Mouse (Mus musculus) limb, embryonic 12.5 days (tissue): ENCODE measurements around the gene Fam213a. TPM values are rescaled to one million over a fixed set of nuclear protein-coding genes. Genes with fewer than 3 reads are reported as not detected.

Experiments
- ATAC-seq: fragments of 200-750 bp; cut with Nextera tagmentation; 2 replicates; pipeline ENCODE4 v1.8.0; 2017; ENCODE audit warnings: low read depth, moderate TSS enrichment; ENCODE audit not compliant: insufficient number of reproducible peaks, insufficient read depth, low FRiP score, low TSS enrichment
- H3K27ac ChIP-seq: fragments of 300-500 bp; sonication (generic); 2 replicates; pipeline ENCODE4 v1.5.1; 2016; ENCODE audit warnings: mild to moderate bottlenecking, moderate library complexity
- H3K27me3 ChIP-seq: fragments of 300-500 bp; sonication (generic); 2 replicates; pipeline ENCODE4 v1.6.1; 2016; ENCODE audit warnings: mild to moderate bottlenecking, moderate library complexity
- H3K36me3 ChIP-seq: fragments of 300-500 bp; sonication (generic); 2 replicates; pipeline ENCODE4 v1.6.1; 2016; ENCODE audit warnings: mild to moderate bottlenecking, moderate library complexity
- H3K4me1 ChIP-seq: fragments of 300-500 bp; sonication (generic); replicated peaks from 2 replicates; pipeline ENCODE4 v1.6.1; 2016
- H3K4me2 ChIP-seq: fragments of 300-500 bp; sonication (generic); 2 replicates; pipeline ENCODE4 v1.6.1; 2016; ENCODE audit warnings: mild to moderate bottlenecking, moderate library complexity
- H3K4me3 ChIP-seq: fragments of 300-500 bp; sonication (generic); replicated peaks from 2 replicates; pipeline ENCODE4 v1.5.1; 2016; ENCODE audit warnings: mild to moderate bottlenecking
- H3K9ac ChIP-seq: fragments of 300-500 bp; sonication (generic); replicated peaks from 2 replicates; pipeline ENCODE4 v1.6.1; 2016; ENCODE audit warnings: mild to moderate bottlenecking, moderate library complexity
- H3K9me3 ChIP-seq: fragments of 300-500 bp; sonication (generic); 2 replicates; pipeline ENCODE4 v1.6.1; 2016; ENCODE audit warnings: mild to moderate bottlenecking, moderate library complexity
- WGBS: fragments of 180-500 bp; shearing (Covaris S2); methylation state at CpG from one replicate; pipeline ENCODE4 v1.1.7; 2016; 5-methylcytosine and 5-hydroxymethylcytosine counted together
- polyA plus RNA-seq: library from polyadenylated mRNA; unstranded; fragments of >200 nt; fragmentation: Nextera tagmentation; extraction: Ambion mirVana; gene quantifications from 2 replicates; pipeline ENCODE4 v1.2.1, GENCODE M21; 2016

Gene Fam213a
- polyA plus RNA-seq, 1 experiment from 2014 or later, result 35.3 TPM

GRCm38 (mm10) chr14:40975127-40975721, 38.4 kb downstream of the Fam213a start:
- Histone ChIP-seq H3K4me1 (0 out of 2 replicates have a peak, but pooled peaks cover 6% of the 10 kb centered on the region), H3K9ac (no peak overlapping the region), H3K27me3 (no peaks in the 10 kb centered on the region), H3K4me2 (no peak overlapping the region), H3K4me3 (no peak overlapping the region), H3K36me3 (no peaks in the 10 kb centered on the region), H3K9me3 (no peaks in the 10 kb centered on the region), H3K27ac (no peak overlapping the region)
- ATAC-seq, result peak; percentile 58
- WGBS, result 71% methylated on average over 6 of the region's 6 CpGs

GRCm38 (mm10) chr14:40968051-40968450, 45.5 kb downstream of the Fam213a start:
- no peak overlapping the region for H3K27ac ChIP-seq
- no peak for ATAC-seq
- H3K4me1 ChIP-seq, result peaks cover 26% of the 10 kb centered on the region
- 68% methylated on average over 2 of the region's 2 CpGs for WGBS
- no peaks in the 10 kb centered on the region for H3K9me3 ChIP-seq
- H3K4me3 ChIP-seq, result no peak overlapping the region
- no peak overlapping the region for H3K9ac ChIP-seq
- 0 out of 2 replicates have a peak overlapping the region, but pooled peaks have one; percentile 81 for H3K4me2 ChIP-seq
- no peaks in the 10 kb centered on the region for H3K36me3 ChIP-seq
- H3K27me3 ChIP-seq, result no peaks in the 10 kb centered on the region

- peaks cover 26% of the 10 kb centered on the region for H3K4me1 ChIP-seq
- no peaks in the 10 kb centered on the region for H3K9me3 ChIP-seq
- H3K36me3 ChIP-seq, result no peaks in the 10 kb centered on the region
- WGBS, result 5% methylated on average over 6 of the region's 6 CpGs
- peak overlapping the region; percentile 82 for H3K4me3 ChIP-seq
- no peak overlapping the region; the same call in 1 of the 2 replicates for H3K27ac ChIP-seq
- no peaks in the 10 kb centered on the region for H3K27me3 ChIP-seq
- H3K9ac ChIP-seq, result peak overlapping the region; percentile 54; the same call in 1 of the 2 replicates
- no peak for ATAC-seq
- H3K4me2 ChIP-seq, result peak overlapping the region; percentile 81
These were observed 46.0 kb downstream of the Fam213a start for GRCm38 (mm10) chr14:40967598-40967900.

- Histone ChIP-seq H3K4me1 (peaks cover 26% of the 10 kb centered on the region), H3K4me3 (peak overlapping the region; percentile 82), H3K9me3 (no peaks in the 10 kb centered on the region), H3K27me3 (no peaks in the 10 kb centered on the region), H3K36me3 (no peaks in the 10 kb centered on the region), H3K27ac (peak overlapping the region; percentile 91), H3K4me2 (peak overlapping the region; percentile 81), H3K9ac (peak overlapping the region; percentile 85)
- WGBS, result under 1% methylated on average over 60 of the region's 62 CpGs
- peak; percentile 89 for ATAC-seq
These were observed 46.6 kb downstream of the Fam213a start for GRCm38 (mm10) chr14:40966862-40967597.

DNA sequence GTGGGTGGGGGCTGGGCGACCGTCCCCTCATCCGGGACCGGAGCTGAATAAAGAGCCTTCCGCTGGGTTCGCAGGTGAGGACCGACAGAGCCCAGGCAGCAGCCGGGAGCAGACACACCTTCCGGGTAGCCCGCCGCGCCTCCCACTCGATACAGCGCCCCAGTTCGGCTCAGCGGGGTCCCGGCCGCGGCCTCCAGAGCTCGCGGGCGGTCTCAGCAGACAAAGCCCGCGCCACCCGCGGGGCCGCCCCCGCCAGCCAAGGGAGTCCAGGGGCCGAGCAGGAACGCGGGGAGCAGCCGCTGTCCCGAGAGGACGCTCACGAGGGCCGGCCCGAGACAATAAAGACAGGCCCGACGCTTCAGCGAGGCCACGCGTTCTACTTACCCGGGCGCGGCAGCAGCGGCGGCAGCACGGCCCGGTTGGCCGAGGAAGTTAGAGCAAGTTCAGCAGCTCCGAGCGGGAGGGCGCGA, 47.2 kb downstream of the Fam213a start, which contains the start of gene Tspan14:
TSS of gene Tspan14 (minus strand) at position 416 of the 470 bp plus-strand sequence.
- no peaks in the 10 kb centered on the region for H3K36me3 ChIP-seq
- H3K27me3 ChIP-seq, result no peaks in the 10 kb centered on the region
- H3K4me3 ChIP-seq, result peak within 1 kb of the TSS; percentile 82
- WGBS, result under 1% methylated on average over 54 of the region's 54 CpGs
- peak within 1 kb of the TSS; percentile 85 for H3K9ac ChIP-seq
- H3K4me1 ChIP-seq, result peaks cover 26% of the 10 kb centered on the region
- H3K27ac ChIP-seq, result peak within 1 kb of the TSS; percentile 91
- ATAC-seq, result peak; percentile 74; the same call in 1 of the 2 replicates
- H3K9me3 ChIP-seq, result no peaks in the 10 kb centered on the region
- H3K4me2 ChIP-seq, result peak within 1 kb of the TSS; percentile 81

DNA sequence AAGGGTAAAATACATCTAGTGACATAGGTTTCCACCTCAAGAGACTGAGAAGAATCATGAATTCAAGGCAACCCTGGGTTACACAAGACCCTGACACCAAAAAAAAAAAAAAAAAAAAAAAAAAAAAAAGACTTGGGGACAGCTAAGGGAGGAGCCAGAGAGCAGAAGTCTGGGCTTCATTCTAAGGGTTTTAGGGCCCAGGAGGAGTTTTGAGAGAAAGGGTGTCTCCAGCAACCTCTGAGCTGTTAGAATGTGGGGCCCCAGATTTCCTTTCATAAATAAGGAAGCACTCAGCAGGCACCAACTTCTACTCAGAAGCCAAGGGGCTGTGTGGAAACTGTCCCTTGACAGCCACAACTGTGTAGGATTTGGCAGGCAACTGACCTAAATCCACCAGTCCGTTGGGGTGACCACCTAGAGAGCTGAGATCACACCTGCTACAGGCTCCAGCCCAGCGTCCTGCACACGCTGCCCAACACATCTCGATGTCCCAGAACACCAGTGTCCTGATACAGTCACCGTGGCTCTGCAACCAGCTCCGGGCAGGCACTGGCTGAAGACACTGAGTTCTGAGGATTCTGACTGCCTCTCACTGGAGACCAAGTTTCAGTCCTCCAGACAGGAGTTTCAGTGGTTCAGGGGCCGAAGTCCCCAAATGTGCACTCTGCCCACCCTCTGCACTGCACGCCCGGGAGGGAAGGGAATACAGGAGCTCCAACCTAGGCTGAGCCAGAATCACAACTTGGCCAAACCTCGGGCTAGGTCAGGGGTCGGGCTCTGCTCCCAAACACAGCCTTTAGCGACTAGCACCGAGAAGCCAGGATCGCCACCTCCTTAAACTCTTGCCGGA, 47.9 kb downstream of the Fam213a start:
- H3K27ac ChIP-seq, result peak overlapping the region; percentile 91
- H3K4me2 ChIP-seq, result peak overlapping the region; percentile 81
- H3K36me3 ChIP-seq, result no peaks in the 10 kb centered on the region
- under 1% methylated on average over 15 of the region's 15 CpGs for WGBS
- peak; percentile 11; the same call in 1 of the 2 replicates for ATAC-seq
- peak overlapping the region; percentile 82 for H3K4me3 ChIP-seq
- H3K9ac ChIP-seq, result peak overlapping the region; percentile 85
- H3K27me3 ChIP-seq, result no peaks in the 10 kb centered on the region
- no peaks in the 10 kb centered on the region for H3K9me3 ChIP-seq
- peaks cover 26% of the 10 kb centered on the region for H3K4me1 ChIP-seq

GRCm38 (mm10) chr14:40964881-40965280, 48.7 kb downstream of the Fam213a start:
- H3K9me3 ChIP-seq, result no peaks in the 10 kb centered on the region
- peak overlapping the region; percentile 31; the same call in 1 of the 2 replicates for H3K9ac ChIP-seq
- peak overlapping the region; percentile 81 for H3K4me2 ChIP-seq
- no peaks in the 10 kb centered on the region for H3K36me3 ChIP-seq
- ATAC-seq, result no peak
- H3K27me3 ChIP-seq, result no peaks in the 10 kb centered on the region
- H3K4me3 ChIP-seq, result peak overlapping the region; percentile 82; the same call in 1 of the 2 replicates
- peaks cover 32% of the 10 kb centered on the region for H3K4me1 ChIP-seq
- H3K27ac ChIP-seq, result no peak overlapping the region

GRCm38 (mm10) chr14:40964214-40964610, 49.4 kb downstream of the Fam213a start:
- Histone ChIP-seq H3K27me3 (no peaks in the 10 kb centered on the region), H3K27ac (no peak overlapping the region), H3K9ac (no peak overlapping the region), H3K4me2 (0 out of 2 replicates have a peak overlapping the region, but pooled peaks have one; percentile 81), H3K9me3 (no peaks in the 10 kb centered on the region), H3K36me3 (no peaks in the 10 kb centered on the region), H3K4me1 (peaks cover 39% of the 10 kb centered on the region), H3K4me3 (no peak overlapping the region)
- no peak for ATAC-seq
- WGBS, result 98% methylated on average over 3 of the region's 3 CpGs

DNA sequence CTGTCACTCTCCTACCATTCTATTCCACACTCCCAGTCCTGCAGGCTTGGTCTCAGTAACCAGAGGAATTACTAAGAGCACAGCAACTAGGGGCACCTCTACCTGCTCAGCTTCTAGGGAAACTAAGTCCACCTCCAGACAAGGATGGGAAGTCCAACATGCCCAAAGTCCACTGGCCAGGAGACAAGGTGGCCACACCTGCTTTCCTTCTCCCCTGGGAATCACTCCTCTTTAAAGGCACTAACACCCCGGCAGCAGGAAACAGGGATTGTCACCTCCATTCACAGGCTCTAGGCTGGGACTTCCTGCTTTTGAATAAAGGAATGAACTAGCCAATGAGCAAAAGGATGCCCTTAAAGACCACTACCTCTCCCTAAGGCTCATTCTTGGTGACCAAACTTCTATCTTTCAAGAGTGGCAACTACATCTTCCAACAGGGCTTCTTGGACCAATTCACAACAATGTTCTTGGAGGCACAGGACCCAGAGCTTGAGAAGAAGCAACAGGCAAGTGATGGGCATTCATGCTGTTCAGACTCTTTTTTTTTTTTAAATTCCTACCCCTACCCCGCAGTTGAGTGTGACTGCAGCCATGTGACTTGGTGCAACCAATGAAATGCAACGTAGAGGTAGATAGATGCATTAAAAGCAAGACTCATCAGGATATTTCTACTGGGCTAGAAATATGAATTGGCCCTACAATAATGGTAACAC, 49.9 kb downstream of the Fam213a start:
- Histone ChIP-seq H3K9ac (no peak overlapping the region), H3K27me3 (no peaks in the 10 kb centered on the region), H3K4me1 (peaks cover 45% of the 10 kb centered on the region), H3K9me3 (no peaks in the 10 kb centered on the region), H3K27ac (no peak overlapping the region), H3K4me3 (no peak overlapping the region), H3K4me2 (no peak overlapping the region), H3K36me3 (no peaks in the 10 kb centered on the region)
- WGBS, result 65% methylated on average over 3 of the region's 3 CpGs
- ATAC-seq, result no peak

- Histone ChIP-seq H3K4me3 (no peak overlapping the region), H3K4me2 (no peak overlapping the region), H3K36me3 (no peaks in the 10 kb centered on the region), H3K9ac (no peak overlapping the region), H3K9me3 (no peaks in the 10 kb centered on the region), H3K27ac (no peak overlapping the region), H3K4me1 (peaks cover 55% of the 10 kb centered on the region), H3K27me3 (no peaks in the 10 kb centered on the region)
- 87% methylated on average over 11 of the region's 11 CpGs for WGBS
- no peak for ATAC-seq
These were observed 51.0 kb downstream of the Fam213a start for GRCm38 (mm10) chr14:40962365-40963290.
